Mouse (Mus musculus) embryonic stem cell, embryonic (primary cell): ENCODE data around the gene Rilpl1.

Source experiments
- CTCF ChIA-PET, 4 experiments: fragments of 300-600 bp in 2 of 4; fragments of 350-600 bp in 2 of 4; sonication (Branson Sonifier 250); formaldehyde crosslinking; loops; one replicate each; lab custom pipeline; 2022; ENCODE audit warnings: inconsistent platforms in 2 of 4; lab: Charles Lee
- POLR2A ChIA-PET, 4 experiments: fragments of 300-600 bp in 2 of 4; fragments of 350-600 bp in 2 of 4; sonication (Branson Sonifier 250); formaldehyde crosslinking; loops; one replicate each; lab custom pipeline; 2022; ENCODE audit warnings: antibody characterized with exemption in 4 of 4, inconsistent platforms in 1 of 4; lab: Charles Lee

The Rilpl1 gene

GRCm38 (mm10) chr5:124456762-124457161 lies 74.4 kb downstream of the Rilpl1 start:
- ChIA-PET CTCF (no interaction called here), POLR2A (interaction anchor here in 3 of 4 experiments (0.5 to 1.7 kb wide), 7 partner anchors 9 to 129 kb away, joined by 3 to 8 read pairs (median 4); partner anchors contain the start of genes 2810006K23Rik (in 1 of the 3), Mphosph9 (in 1 of the 3) and Rilpl2 (in 1 of the 3))

- CTCF ChIA-PET, result no interaction called here
- POLR2A ChIA-PET, result interaction anchor here in 2 of 4 experiments (1.1 to 1.5 kb wide), 2 partner anchors 8 to 12 kb away, joined by 3 to 5 read pairs; no protein-coding TSS in a partner anchor
Measured at GRCm38 (mm10) chr5:124454082-124454419, 77.1 kb downstream of the Rilpl1 start.

- CTCF ChIA-PET, result no interaction called here
Measured at GRCm38 (mm10) chr5:124453339-124454081, 77.7 kb downstream of the Rilpl1 start.

GRCm38 (mm10) chr5:124452494-124453228 lies 78.5 kb downstream of the Rilpl1 start:
- CTCF ChIA-PET, result interaction anchor here in 1 of 4 experiments (0.6 to 0.8 kb wide), 3 partner anchors 18 to 1727 kb away, joined by 3 read pairs; no protein-coding TSS in a partner anchor
- POLR2A ChIA-PET, result interaction anchor here in 3 of 4 experiments (0.6 to 2.3 kb wide), 18 partner anchors 8 to 933 kb away, joined by 3 to 12 read pairs (median 3); partner anchors contain the start of genes Kmt5a (in 2 of the 3), Rilpl1 (in 1 of the 3) and Snrnp35 (in 1 of the 3)

More at GRCm38 (mm10) chr5:124453339-124454081, 77.7 kb downstream of the Rilpl1 start:
- POLR2A ChIA-PET, result interaction anchor here in 3 of 4 experiments (0.6 to 2.3 kb wide), 11 partner anchors 8 to 819 kb away, joined by 3 to 12 read pairs (median 5); partner anchors contain the start of gene Kmt5a (in 2 of the 3)

- ChIA-PET CTCF (interaction anchor here in 1 of 4 experiments (0.5 to 0.7 kb wide), 2 partner anchors 153 to 472 kb away, joined by 3 read pairs; no protein-coding TSS in a partner anchor), POLR2A (interaction anchor here in 1 of 4 experiments (1.3 to 1.4 kb wide), 2 partner anchors 9 to 34 kb away, joined by 4 to 5 read pairs; no protein-coding TSS in a partner anchor)
Measured at GRCm38 (mm10) chr5:124450641-124451340, 80.4 kb downstream of the Rilpl1 start.

GRCm38 (mm10) chr5:124450051-124450450 lies 81.1 kb downstream of the Rilpl1 start:
- CTCF ChIA-PET, result no interaction called here

GRCm38 (mm10) chr5:124449494-124449893 lies 81.7 kb downstream of the Rilpl1 start:
- POLR2A ChIA-PET, result interaction anchor here in 2 of 4 experiments (0.7 to 7.4 kb wide), 3 partner anchors 10 to 15 kb away, joined by 3 to 34 read pairs (median 5); partner anchors contain the start of gene Kmt5a (in 1 of the 2)
- CTCF ChIA-PET, result no interaction called here

More at GRCm38 (mm10) chr5:124450051-124450450, 81.1 kb downstream of the Rilpl1 start:
- POLR2A ChIA-PET, result interaction anchor here in 2 of 4 experiments (0.6 to 7.4 kb wide), 5 partner anchors 11 to 685 kb away, joined by 4 to 34 read pairs (median 5); partner anchors contain the start of gene Kmt5a (in 1 of the 2)

- CTCF ChIA-PET, result interaction anchor here in 2 of 4 experiments (0.6 kb wide), 2 partner anchors 34 to 92 kb away, joined by 3 read pairs; no protein-coding TSS in a partner anchor
- POLR2A ChIA-PET, result interaction anchor here in 3 of 4 experiments (0.5 to 7.4 kb wide), 14 partner anchors 11 to 106 kb away, joined by 3 to 34 read pairs (median 4); partner anchors contain the start of genes Rilpl2 (in 2 of the 3), Ddx55 (in 1 of the 3) and Sbno1 (in 1 of the 3)
Measured at GRCm38 (mm10) chr5:124446301-124446881, 84.8 kb downstream of the Rilpl1 start.

GRCm38 (mm10) chr5:124445621-124446293 lies 85.4 kb downstream of the Rilpl1 start:
- CTCF ChIA-PET, result interaction anchor here in 2 of 4 experiments (0.6 to 0.9 kb wide), 2 partner anchors 33 kb away, joined by 3 read pairs; partner anchors contain the start of gene Rilpl2 (in 1 of the 2)
- POLR2A ChIA-PET, result interaction anchor here in 3 of 4 experiments (0.9 to 7.4 kb wide), 17 partner anchors 10 to 107 kb away, joined by 3 to 34 read pairs (median 4); partner anchors contain the start of genes Rilpl2 (in 2 of the 3), Sbno1 (in 2 of the 3) and Ddx55 (in 1 of the 3)

GRCm38 (mm10) chr5:124444661-124445561 lies 86.3 kb downstream of the Rilpl1 start:
- POLR2A ChIA-PET, result interaction anchor here (0.5 to 7.4 kb wide), 35 partner anchors 8 to 324 kb away, joined by 3 to 34 read pairs (median 4); partner anchors contain the start of genes Rilpl2 (in 4 of the 4), Snrnp35 (in 3 of the 4), Sbno1 (in 2 of the 4) and 2810006K23Rik (in 1 of the 4)
- CTCF ChIA-PET, result interaction anchor here (0.6 to 1.7 kb wide), 13 partner anchors 12 to 130 kb away, joined by 3 to 11 read pairs (median 3); partner anchors contain the start of gene Rilpl2 (in 1 of the 4)

- POLR2A ChIA-PET, result interaction anchor here (0.6 to 7.4 kb wide), 39 partner anchors 8 to 1165 kb away, joined by 3 to 34 read pairs (median 4); partner anchors contain the start of genes Rilpl2 (in 4 of the 4), Snrnp35 (in 3 of the 4), Sbno1 (in 2 of the 4) and 2810006K23Rik (in 1 of the 4)
- CTCF ChIA-PET, result interaction anchor here (0.6 to 1.7 kb wide), 12 partner anchors 12 to 226 kb away, joined by 3 to 11 read pairs (median 4); no protein-coding TSS in a partner anchor
Measured at GRCm38 (mm10) chr5:124444208-124444607, 87.0 kb downstream of the Rilpl1 start.
